Comparison of ENCODE assay signal across 16 mouse cellular contexts in genomic region chr5:24738517-24738916, GRCm38 (mm10). TPM values are rescaled to one million over a fixed set of nuclear protein-coding genes. Genes with fewer than 3 reads are reported as not detected.
DNase-seq lines count a peak whose midpoint lies in the region; ATAC-seq and TF ChIP-seq lines count a peak whose summit lies in the region.
"Had no signal": no experiment of that assay in that cellular context is flagged by ENCODE, and none has a peak within 500 bp of the region (broad histone marks: within the 10 kb centered on the region; RNA-seq: fewer than 3 reads in every experiment).

No protein-coding gene starts in this region.

- H3K36me3 ChIP-seq in heart, embryonic 15.5 days = no peaks in the 10 kb centered on the region
- H3K36me3 ChIP-seq in kidney, embryonic 16.5 days (ENCODE audit: insufficient read depth, low read length) = no peaks in the 10 kb centered on the region
- no peaks in the 10 kb centered on the region for H3K36me3 ChIP-seq in lung, postnatal 0 days (ENCODE audit: insufficient read depth, low read length)
- H3K36me3 ChIP-seq in stomach, embryonic 16.5 days (ENCODE audit: control insufficient read depth, insufficient read depth, low read length) = no peaks in the 10 kb centered on the region
- H3K36me3 ChIP-seq: embryonic facial prominence, embryonic 12.5 days had no signal

- H3K9me3 ChIP-seq in heart, embryonic 15.5 days (replicated peaks) = no peaks in the 10 kb centered on the region
- no peaks in the 10 kb centered on the region for H3K9me3 ChIP-seq in kidney, embryonic 16.5 days (ENCODE audit: low read length)
- H3K9me3 ChIP-seq in lung, postnatal 0 days (ENCODE audit: low read length) = no peaks in the 10 kb centered on the region
- no peaks in the 10 kb centered on the region for H3K9me3 ChIP-seq in stomach, embryonic 16.5 days (replicated peaks; ENCODE audit: control insufficient read depth, low read length)
- H3K9me3 ChIP-seq: embryonic facial prominence, embryonic 12.5 days had no signal

- no peak overlapping the region for H3K4me3 ChIP-seq in heart, embryonic 15.5 days
- no peak overlapping the region for H3K4me3 ChIP-seq in kidney, embryonic 16.5 days (ENCODE audit: low read length)
- no peak overlapping the region for H3K4me3 ChIP-seq in lung, postnatal 0 days (ENCODE audit: low read depth, low read length)
- H3K4me3 ChIP-seq in stomach, embryonic 16.5 days (replicated peaks; ENCODE audit: low read length) = no peak overlapping the region
- H3K4me3 ChIP-seq: embryonic facial prominence, embryonic 12.5 days had no signal

- no peak for TF ChIP-seq CTCF in lung, postnatal 0 days (IDR thresholded peaks at IDR 0.05)

- no peak for ATAC-seq in heart, embryonic 15.5 days (replicated peaks; ENCODE audit: insufficient number of reproducible peaks, insufficient read depth, low FRiP score, low read depth)
- no peak for ATAC-seq in kidney, embryonic 16.5 days (ENCODE audit: low FRiP score, low TSS enrichment)
- no peak for ATAC-seq in lung, postnatal 0 days
- no peak for ATAC-seq in stomach, embryonic 16.5 days (ENCODE audit: insufficient read depth, low FRiP score)
- ATAC-seq: forebrain, embryonic 16.5 days; midbrain, embryonic 16.5 days had no signal

- H3K4me2 ChIP-seq in heart, embryonic 15.5 days = no peak overlapping the region
- no peak overlapping the region for H3K4me2 ChIP-seq in kidney, embryonic 16.5 days (replicated peaks; ENCODE audit: low read depth, low read length)
- H3K4me2 ChIP-seq in lung, postnatal 0 days (replicated peaks; ENCODE audit: low read depth, low read length) = no peak overlapping the region
- no peak overlapping the region for H3K4me2 ChIP-seq in stomach, embryonic 16.5 days (ENCODE audit: low read depth, low read length)
- H3K4me2 ChIP-seq: embryonic facial prominence, embryonic 12.5 days had no signal

- peak overlapping the region; percentile 85 for H3K27ac ChIP-seq in heart, embryonic 15.5 days
- H3K27ac ChIP-seq in kidney, embryonic 16.5 days (ENCODE audit: low read length) = peak overlapping the region; percentile 84; the same call in 1 of the 2 replicates
- H3K27ac ChIP-seq in lung, postnatal 0 days (ENCODE audit: low read length) = peak overlapping the region; percentile 79; the same call in 1 of the 2 replicates
- peak overlapping the region; percentile 50; the same call in 1 of the 2 replicates for H3K27ac ChIP-seq in stomach, embryonic 16.5 days (ENCODE audit: low read length)
- H3K27ac ChIP-seq: embryonic facial prominence, embryonic 12.5 days had no signal

- WGBS in heart, embryonic 15.5 days = 57% methylated on average over 1 of the region's 1 CpGs
- WGBS in kidney, embryonic 16.5 days = 86% methylated on average over 1 of the region's 1 CpGs
- 71% methylated on average over 1 of the region's 1 CpGs for WGBS in lung, postnatal 0 days
- 76% methylated on average over 1 of the region's 1 CpGs for WGBS in stomach, embryonic 16.5 days

- no peaks in the 10 kb centered on the region for H3K27me3 ChIP-seq in heart, embryonic 15.5 days
- H3K27me3 ChIP-seq in kidney, embryonic 16.5 days (ENCODE audit: insufficient read depth, low read length) = no peaks in the 10 kb centered on the region
- H3K27me3 ChIP-seq in lung, postnatal 0 days (replicated peaks; ENCODE audit: insufficient read depth, low read length) = no peaks in the 10 kb centered on the region
- no peaks in the 10 kb centered on the region for H3K27me3 ChIP-seq in stomach, embryonic 16.5 days (ENCODE audit: control insufficient read depth, insufficient read depth, low read length)
- H3K27me3 ChIP-seq: embryonic facial prominence, embryonic 12.5 days had no signal

- H3K9ac ChIP-seq in heart, embryonic 15.5 days = no peak overlapping the region
- no peak overlapping the region for H3K9ac ChIP-seq in kidney, embryonic 16.5 days (replicated peaks; ENCODE audit: low read length)
- no peak overlapping the region for H3K9ac ChIP-seq in lung, postnatal 0 days (replicated peaks; ENCODE audit: low read depth)
- no peak overlapping the region for H3K9ac ChIP-seq in stomach, embryonic 16.5 days (ENCODE audit: low read length)
- H3K9ac ChIP-seq: embryonic facial prominence, embryonic 12.5 days had no signal

- no peak for TF ChIP-seq EP300 in lung, postnatal 0 days (IDR thresholded peaks at IDR 0.05)

- no peak for DNase-seq in heart, adult 8-10 months (ENCODE audit: low spot score)
- no peak for DNase-seq in kidney, postnatal 4 days
- DNase-seq in lung, postnatal 0 days (ENCODE audit: low spot score) = no peak
- no peak for DNase-seq in lung, postnatal 36 days
- no peak for DNase-seq in layer of hippocampus, postnatal 25 days (ENCODE audit: extremely low spot score in 1 of 2, low spot score in 1 of 2)
- DNase-seq: cerebellum, adult 9-10 months; retina, postnatal 1 day had no signal

- H3K4me1 ChIP-seq in heart, embryonic 15.5 days (replicated peaks) = peaks cover 19% of the 10 kb centered on the region
- H3K4me1 ChIP-seq in kidney, embryonic 16.5 days (ENCODE audit: insufficient read depth, low read length) = peaks cover 10% of the 10 kb centered on the region
- no peaks in the 10 kb centered on the region for H3K4me1 ChIP-seq in lung, postnatal 0 days (ENCODE audit: insufficient read depth, low read depth, low read length)
- H3K4me1 ChIP-seq in stomach, embryonic 16.5 days (ENCODE audit: control insufficient read depth, insufficient read depth, low read length) = peaks cover 13% of the 10 kb centered on the region

RNA-seq across cellular contexts. Expression of gene Wdr86, which starts 8.0 kb away (rescaled TPM):
- polyA plus RNA-seq in heart, embryonic 15.5 days (2015; fragmentation: Nextera tagmentation; extraction: Ambion mirVana) = 4.6 and 8.1 TPM in 2 replicates
- total RNA-seq in heart, adult 8-10 months (2022) = 1 to 10 TPM in 1 of 4 experiments, under 1 TPM in 3; 0.16 to 1.2 (median 0.60) TPM
- 35.4 and 35.9 TPM in 2 replicates for polyA plus RNA-seq in kidney, embryonic 16.5 days (2015; fragmentation: Nextera tagmentation; extraction: Ambion mirVana)
- 11.0 and 12.5 TPM in 2 replicates for polyA plus RNA-seq in lung, postnatal 0 days (2015; fragmentation: Nextera tagmentation; extraction: Ambion mirVana)
- polyA plus RNA-seq in stomach, embryonic 16.5 days (2015; fragmentation: Nextera tagmentation; extraction: Ambion mirVana) = 8.1 TPM in 2 replicates
- 1 to 10 TPM in 1 of 2 experiments, under 1 TPM in 1; 0.79 to 1.3 TPM for total RNA-seq in layer of hippocampus, postnatal 25 days (2021)
- total RNA-seq: gastrocnemius, adult 18-20 months had no signal

RNA-seq across cellular contexts. Expression of gene Crygn, which starts 19.3 kb away (rescaled TPM):
- polyA plus RNA-seq in heart, embryonic 15.5 days (2015; fragmentation: Nextera tagmentation; extraction: Ambion mirVana) = 2.5 TPM in 1 of 2 replicates, not detected in the other
- not detected for total RNA-seq in heart, adult 8-10 months (2022)
- 1.5 and 3.9 TPM in 2 replicates for polyA plus RNA-seq in kidney, embryonic 16.5 days (2015; fragmentation: Nextera tagmentation; extraction: Ambion mirVana)
- polyA plus RNA-seq in lung, postnatal 0 days (2015; fragmentation: Nextera tagmentation; extraction: Ambion mirVana) = 5.8 TPM in 2 replicates
- 2.7 and 2.9 TPM in 2 replicates for polyA plus RNA-seq in stomach, embryonic 16.5 days (2015; fragmentation: Nextera tagmentation; extraction: Ambion mirVana)
- 1 to 10 TPM in 1 of 2 experiments, not detected in 1; 1.4 TPM for total RNA-seq in layer of hippocampus, postnatal 25 days (2021)
- total RNA-seq: gastrocnemius, adult 18-20 months; hindbrain, postnatal 0 days; left cerebral cortex, postnatal 36 days had no signal
- polyA plus RNA-seq: forebrain, embryonic 16.5 days had no signal

RNA-seq across cellular contexts. Expression of gene Nub1, which starts 53.2 kb away (rescaled TPM):
- 21.6 and 28.2 TPM in 2 replicates for polyA plus RNA-seq in heart, embryonic 15.5 days (2015; fragmentation: Nextera tagmentation; extraction: Ambion mirVana)
- 10 to 100 TPM; 33.1 to 45.6 (median 36.7) TPM for total RNA-seq in heart, adult 8-10 months (2022)
- polyA plus RNA-seq in kidney, embryonic 16.5 days (2015; fragmentation: Nextera tagmentation; extraction: Ambion mirVana) = 39.9 and 43.3 TPM in 2 replicates
- polyA plus RNA-seq in lung, postnatal 0 days (2015; fragmentation: Nextera tagmentation; extraction: Ambion mirVana) = 33.0 and 34.5 TPM in 2 replicates
- polyA plus RNA-seq in stomach, embryonic 16.5 days (2015; fragmentation: Nextera tagmentation; extraction: Ambion mirVana) = 31.9 and 32.0 TPM in 2 replicates
- 10 to 100 TPM; 65.8 to 70.7 TPM for total RNA-seq in layer of hippocampus, postnatal 25 days (2021)
